Mouse (Mus musculus) T-helper 2 cell (primary cell): ENCODE measurements at regions not wholly inside any gene's neighbourhood (a gene's known extent, or its start where the extent isn't known, plus 50 kb on each side); places are given as distances from the start of the nearest gene placed in this dataset.
"Not testable (repeated sequence)": the region's sequence is repeated elsewhere in the genome, so short reads cannot be mapped to it uniquely, and the experiment has no call there.

Source experiments
- in situ Hi-C: fragments of 300-600 bp; cut with MboI, MseI; formaldehyde crosslinking; loops from one replicate; pipeline ENCODE4 v1.15.1; 2025; ENCODE audit warnings: high pct_unique_total_duplicates

- in situ Hi-C loops: loop anchor here (10.0 kb wide), 1 partner anchor 1359 kb away; no protein-coding TSS in a partner anchor
Observed at GRCm38 (mm10) chr8:96586129-96586528, 697.8 kb upstream of the Got2 start.

- in situ Hi-C loops: no loop called here
Observed at GRCm38 (mm10) chr8:96552512-96552911, 664.2 kb upstream of the Got2 start.

GRCm38 (mm10) chr8:96550408-96550807 lies 662.1 kb upstream of the Got2 start:
- in situ Hi-C loops: no loop called here

- in situ Hi-C loops: loop anchor here (25.0 kb wide), 1 partner anchor 986 kb away; no protein-coding TSS in a partner anchor
Observed at GRCm38 (mm10) chr8:96548663-96549062, 660.3 kb upstream of the Got2 start.

DNA sequence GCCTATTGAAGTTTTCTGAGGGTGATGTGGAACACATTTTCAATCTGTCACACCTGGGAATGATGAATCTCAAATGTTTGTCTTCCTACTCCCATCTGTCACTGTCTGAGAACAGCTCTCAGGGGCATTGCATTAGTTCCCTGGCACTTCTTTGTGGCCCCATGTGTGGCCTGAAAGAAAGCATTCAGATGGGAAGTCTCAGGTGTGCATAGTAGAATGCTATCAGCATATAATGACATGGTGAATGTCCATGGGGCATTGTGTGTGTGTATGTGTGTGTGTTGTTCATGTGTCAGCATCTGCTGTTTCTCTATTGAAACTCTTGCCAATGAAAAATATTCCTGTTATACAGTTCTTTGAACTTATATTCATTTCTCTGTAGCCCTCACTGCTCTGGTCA lies 659.8 kb upstream of the Got2 start:
- in situ Hi-C loops: loop anchor here (25.0 kb wide), 1 partner anchor 986 kb away; no protein-coding TSS in a partner anchor

- in situ Hi-C loops: loop anchor here (25.0 kb wide), 1 partner anchor 980 kb away; no protein-coding TSS in a partner anchor
Observed at GRCm38 (mm10) chr8:96542215-96542614, 653.9 kb upstream of the Got2 start.

DNA sequence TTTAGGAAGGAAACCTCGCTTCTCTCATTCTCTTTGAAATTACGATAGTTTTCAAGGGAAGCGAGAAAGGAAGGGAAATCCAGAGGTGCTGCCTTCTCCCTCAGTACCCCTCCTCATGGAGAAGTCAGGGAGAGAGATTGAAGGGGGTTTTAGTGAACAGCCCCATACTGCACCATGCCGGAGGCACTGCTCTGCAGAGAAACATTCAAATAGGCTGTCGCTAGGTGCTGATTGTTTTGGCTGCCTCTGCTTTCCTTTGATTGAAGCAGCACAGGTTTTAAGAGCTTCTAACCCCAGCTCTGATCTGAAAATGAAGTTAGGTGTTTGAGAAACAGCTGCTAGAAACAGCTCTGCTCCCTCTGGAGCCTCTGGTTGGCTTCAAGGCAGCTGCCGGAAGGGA lies 610.5 kb upstream of the Got2 start:
- in situ Hi-C loops: loop anchor here (25.0 kb wide), 1 partner anchor 537 kb away; no protein-coding TSS in a partner anchor

GRCm38 (mm10) chr8:96495406-96495805 lies 607.1 kb upstream of the Got2 start:
- in situ Hi-C loops: loop anchor here (25.0 kb wide), 1 partner anchor 533 kb away; no protein-coding TSS in a partner anchor

- in situ Hi-C loops: loop anchor here (5.0 to 25.0 kb wide), 2 partner anchors 292 to 528 kb away; no protein-coding TSS in a partner anchor
Observed at GRCm38 (mm10) chr8:96489804-96490203, 601.5 kb upstream of the Got2 start.

DNA sequence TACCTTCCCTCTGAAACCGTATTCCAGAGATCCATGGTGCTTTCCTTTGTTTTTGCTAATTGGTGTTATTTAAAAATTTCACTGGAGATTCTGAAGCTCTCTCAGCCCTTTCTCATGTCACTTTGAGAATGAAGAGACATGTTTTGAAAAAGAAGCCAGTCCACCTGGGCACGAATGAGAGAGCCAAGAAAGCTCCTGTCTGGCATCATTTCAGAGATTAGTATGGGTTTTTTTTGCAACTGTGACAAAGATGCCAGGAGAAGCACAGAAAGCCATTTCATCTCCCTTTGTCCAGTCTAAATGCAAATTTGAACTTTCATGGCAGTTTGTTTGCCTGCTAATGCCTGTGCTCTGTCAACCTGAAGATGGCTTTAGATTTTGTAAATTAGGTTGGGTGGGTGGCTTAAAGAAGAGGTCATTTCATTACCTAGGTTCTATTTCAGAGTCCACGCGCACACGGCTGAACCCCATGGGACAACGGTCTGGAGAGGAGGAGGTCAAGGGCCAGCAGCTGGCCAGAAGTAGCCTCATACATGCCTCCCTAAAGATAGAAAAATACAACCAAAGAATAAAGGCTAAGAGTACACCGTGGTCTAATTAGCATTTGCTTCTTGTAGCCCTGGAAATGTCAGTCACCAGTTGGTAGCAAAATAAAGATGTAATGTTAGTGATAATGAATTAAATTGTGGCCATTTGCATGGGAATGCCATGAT lies 600.5 kb upstream of the Got2 start:
- in situ Hi-C loops: loop anchor here (5.0 to 25.0 kb wide), 2 partner anchors 293 to 527 kb away; no protein-coding TSS in a partner anchor

- in situ Hi-C loops: no loop called here
Observed at GRCm38 (mm10) chr8:96455915-96456314, 567.6 kb upstream of the Got2 start.

- in situ Hi-C loops: no loop called here
Observed at GRCm38 (mm10) chr8:96455336-96455735, 567.0 kb upstream of the Got2 start.

DNA sequence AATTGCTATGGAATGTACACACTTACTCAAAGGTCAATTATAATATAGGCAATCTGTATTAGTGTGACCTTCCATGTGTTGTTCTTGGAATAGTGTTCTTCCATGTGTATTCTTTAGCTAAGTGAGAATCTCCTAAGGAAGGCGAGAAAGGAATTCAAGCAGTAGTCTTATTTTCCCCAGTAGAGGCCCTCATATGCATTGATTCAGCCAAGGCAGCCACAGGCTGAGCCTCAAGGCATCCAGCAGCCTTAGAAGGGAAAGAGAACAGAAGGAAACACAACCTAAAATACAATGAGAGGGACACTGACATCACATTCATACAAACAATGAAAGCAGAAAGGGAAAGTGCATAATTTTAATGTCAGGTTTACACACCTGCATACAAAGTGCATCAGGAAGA lies 541.4 kb upstream of the Got2 start:
- in situ Hi-C loops: no loop called here

DNA sequence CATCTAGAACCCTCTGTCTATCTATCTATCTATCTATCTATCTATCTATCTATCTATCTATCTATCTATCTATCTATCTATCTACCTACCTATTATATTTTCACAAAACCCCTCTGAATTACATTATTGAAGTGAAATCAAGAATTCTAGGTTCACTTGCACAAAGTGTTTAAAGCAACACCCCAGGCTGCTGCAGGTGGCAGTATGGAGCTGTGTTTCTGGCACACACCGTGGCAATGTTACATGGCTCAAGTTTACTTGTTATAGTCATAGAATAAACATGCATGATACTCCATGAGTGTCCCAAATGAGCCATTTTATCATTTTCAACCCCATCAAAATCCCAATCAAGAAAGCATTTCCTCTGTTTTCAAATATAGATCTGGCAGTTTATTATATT lies 538.6 kb upstream of the Got2 start:
- in situ Hi-C loops: no loop called here

- in situ Hi-C loops: no loop called here
Observed at GRCm38 (mm10) chr8:96409601-96410000, 521.3 kb upstream of the Got2 start.

DNA sequence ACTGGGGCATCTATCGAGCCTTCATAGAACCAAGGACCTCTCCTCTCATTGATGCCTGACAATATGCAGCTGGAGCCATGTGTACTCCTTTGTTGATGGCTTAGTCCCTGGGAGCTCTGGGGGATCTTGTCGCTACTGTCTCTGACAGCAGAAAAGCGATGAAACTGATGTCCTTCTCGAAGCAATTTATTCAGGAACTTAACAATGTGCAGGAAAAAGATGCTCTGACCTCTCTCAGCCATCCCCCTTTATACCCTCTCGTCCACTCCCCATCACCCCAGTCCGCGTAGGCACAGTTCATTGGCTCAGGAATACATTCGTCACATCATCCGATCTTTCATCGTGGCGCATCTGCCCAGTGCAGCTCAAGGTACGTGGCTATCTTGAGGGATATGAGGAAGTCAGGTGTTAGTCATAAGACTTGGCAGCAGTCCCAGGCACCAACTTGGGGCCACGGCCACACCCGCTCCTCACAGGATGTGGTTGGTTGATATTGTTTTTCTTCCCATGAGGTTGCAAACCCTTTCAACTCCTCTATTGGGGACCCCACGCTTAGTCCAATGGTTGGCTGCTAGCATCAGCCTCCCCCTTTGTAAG lies 516.3 kb upstream of the Got2 start:
- in situ Hi-C loops: no loop called here

DNA sequence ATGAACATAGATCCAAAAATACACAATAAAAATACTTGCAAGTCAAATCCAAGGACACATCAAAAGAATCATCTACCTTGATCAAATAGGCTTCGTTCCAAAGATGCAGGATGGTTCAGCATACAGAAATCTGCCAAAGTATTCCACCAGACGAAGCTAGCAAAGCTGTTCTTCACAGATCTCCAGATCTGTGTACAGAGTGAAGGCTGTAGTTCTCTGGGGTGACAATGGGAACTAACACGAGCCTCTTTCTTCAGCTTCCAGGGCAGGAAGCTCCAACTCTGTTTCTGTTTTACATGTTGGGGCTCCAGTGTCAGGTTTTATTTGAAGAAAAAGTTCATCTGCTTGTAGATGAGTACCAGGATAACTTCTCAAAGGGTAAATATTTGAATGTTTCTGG lies 515.3 kb upstream of the Got2 start:
- in situ Hi-C loops: no loop called here

- in situ Hi-C loops: not testable (repeated sequence)
Observed at GRCm38 (mm10) chr8:96399381-96399780, 511.0 kb upstream of the Got2 start.

DNA sequence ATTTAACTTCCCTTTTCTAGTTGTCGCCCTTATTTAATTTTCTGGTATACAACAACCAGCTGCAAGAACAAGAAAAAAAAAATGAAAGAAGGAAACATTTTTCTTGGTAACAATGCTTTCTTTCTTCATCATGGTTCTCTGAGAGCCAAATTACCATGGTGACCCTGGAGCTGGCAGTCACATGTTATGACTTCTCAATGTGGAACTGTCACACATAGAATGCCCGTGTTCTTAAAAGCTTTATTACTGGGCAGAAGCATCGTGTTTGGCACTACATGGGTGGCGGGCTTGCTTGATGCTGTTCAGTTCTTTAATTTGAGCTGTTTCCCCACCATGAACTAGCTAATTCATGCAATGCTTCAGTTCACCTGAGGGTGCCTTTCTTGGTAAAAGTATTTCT lies 504.7 kb upstream of the Got2 start:
- in situ Hi-C loops: no loop called here

GRCm38 (mm10) chr8:96389251-96389650 lies 500.9 kb upstream of the Got2 start:
- in situ Hi-C loops: no loop called here

DNA sequence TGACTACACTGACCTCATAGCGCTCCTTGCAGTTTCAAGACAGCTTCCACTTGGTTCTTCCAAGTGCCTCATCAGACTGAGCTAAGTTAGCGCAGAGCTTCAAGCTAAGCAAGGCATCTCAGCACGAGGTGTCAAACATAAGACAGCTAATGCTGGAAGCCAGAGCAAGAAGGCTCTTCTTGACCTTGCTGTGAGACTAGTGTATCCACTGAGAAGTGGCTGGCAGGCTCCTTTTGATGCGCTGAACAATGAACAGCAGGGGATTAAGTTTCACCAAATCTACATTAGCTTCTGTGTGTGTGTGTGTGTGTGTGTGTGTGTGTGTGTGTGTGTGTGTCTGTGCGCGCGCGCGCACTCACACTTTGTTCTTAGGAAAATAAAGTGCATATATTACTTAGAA lies 482.2 kb upstream of the Got2 start:
- in situ Hi-C loops: no loop called here

DNA sequence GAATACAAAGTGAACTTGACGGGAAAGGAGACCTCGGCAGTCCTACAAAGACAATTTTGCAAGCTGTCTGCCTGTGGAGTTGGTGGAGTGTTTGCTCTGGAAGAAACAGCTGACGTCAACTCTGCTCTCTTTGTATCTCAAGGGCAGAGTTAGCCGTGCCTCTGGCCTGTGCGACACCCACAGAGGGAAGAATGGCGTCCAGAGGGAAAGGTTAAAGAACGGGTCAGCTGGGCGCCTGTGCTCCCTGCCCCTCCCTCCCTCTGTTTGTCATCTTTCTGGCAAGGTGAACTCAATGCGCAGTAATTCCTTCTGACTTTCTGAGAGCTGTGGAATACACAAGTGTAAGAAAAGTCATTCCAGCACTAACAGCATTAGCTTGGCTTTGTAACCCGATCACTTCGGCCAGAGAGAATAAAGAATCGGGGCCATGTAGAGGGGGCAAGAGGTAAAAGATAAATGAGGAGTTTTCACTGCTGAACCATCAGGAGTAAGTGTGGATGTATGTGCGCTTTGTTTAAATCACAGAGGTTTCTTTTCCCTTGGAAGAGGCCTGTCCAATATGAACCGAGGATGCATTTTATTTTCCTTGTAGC lies 474.6 kb upstream of the Got2 start:
- in situ Hi-C loops: no loop called here
